15 mouse cellular contexts compared by ENCODE assay signal in genomic region chr4:45252861-45253262, GRCm38 (mm10). TPM values are rescaled to one million over a fixed set of nuclear protein-coding genes. Genes with fewer than 3 reads are reported as not detected.
DNase-seq lines count a peak whose midpoint lies in the region; ATAC-seq and TF ChIP-seq lines count a peak whose summit lies in the region.
"Had no signal": no experiment of that assay in that cellular context is flagged by ENCODE, and none has a peak within 500 bp of the region (broad histone marks: within the 10 kb centered on the region; RNA-seq: fewer than 3 reads in every experiment).

No protein-coding gene starts in this region.

- peaks cover 24% of the 10 kb centered on the region for H3K27me3 ChIP-seq in forebrain, embryonic 13.5 days
- H3K27me3 ChIP-seq: lung, embryonic 15.5 days had no signal

- WGBS in forebrain, embryonic 13.5 days: 12% methylated on average over 9 of the region's 9 CpGs

- intact Hi-C loops in left cerebral cortex, postnatal 4 days (cut with DNase I): no loop called here

- peaks cover 43% of the 10 kb centered on the region for H3K4me1 ChIP-seq in forebrain, embryonic 13.5 days
- H3K4me1 ChIP-seq: lung, embryonic 15.5 days had no signal

- no peak overlapping the region for H3K4me3 ChIP-seq in layer of hippocampus, adult 2 months
- no peak overlapping the region for H3K4me3 ChIP-seq in forebrain, embryonic 13.5 days
- H3K4me3 ChIP-seq: lung, embryonic 15.5 days; myocyte had no signal

- H3K9ac ChIP-seq in forebrain, embryonic 13.5 days: no peak overlapping the region
- H3K9ac ChIP-seq: hindbrain, embryonic 14.5 days; lung, embryonic 15.5 days had no signal

- no peaks in the 10 kb centered on the region for H3K36me3 ChIP-seq in forebrain, embryonic 13.5 days (ENCODE audit: poor library complexity, severe bottlenecking)
- H3K36me3 ChIP-seq: lung, embryonic 15.5 days had no signal

- peak; percentile 32 to 35 for DNase-seq in layer of hippocampus, adult 2 months (ENCODE audit: low spot score in 2 of 2)
- no peak for DNase-seq in layer of hippocampus, adult 9-10 months (ENCODE audit: low spot score)
- DNase-seq in adrenal gland, postnatal 14 days: peak; percentile 37
- DNase-seq in left cerebral cortex, postnatal 4 days: peak; percentile 11
- DNase-seq in kidney, postnatal 10 days: no peak
- DNase-seq in thymus, postnatal 4 days: no peak
- DNase-seq: cerebellum, adult 11-12 months; gastrocnemius, postnatal 25 days; kidney, adult 9 months; thymus, adult 2 months had no signal

- no peak for TF ChIP-seq CTCF in layer of hippocampus, adult 2 months (conservative IDR thresholded peaks at IDR 0.05)

- ATAC-seq in forebrain, embryonic 13.5 days: peak; percentile 73
- ATAC-seq: CD4-positive, CD25-positive, alpha-beta regulatory T cell, adult 4 months had no signal

- H3K9me3 ChIP-seq in forebrain, embryonic 13.5 days (replicated peaks): no peaks in the 10 kb centered on the region
- H3K9me3 ChIP-seq: lung, embryonic 15.5 days had no signal

- H3K27ac ChIP-seq in layer of hippocampus, adult 2 months: peak overlapping the region; percentile 77
- H3K27ac ChIP-seq in forebrain, embryonic 13.5 days: no peak overlapping the region
- H3K27ac ChIP-seq: hindbrain, embryonic 14.5 days; lung, embryonic 15.5 days had no signal

- no peak overlapping the region for H3K4me2 ChIP-seq in forebrain, embryonic 13.5 days
- H3K4me2 ChIP-seq: hindbrain, embryonic 14.5 days; lung, embryonic 15.5 days had no signal

RNA-seq across cellular contexts. Expression of gene Trmt10b, which starts 44.1 kb away (rescaled TPM):
- 10 to 100 TPM; 13.8 to 16.1 TPM for total RNA-seq in layer of hippocampus, adult 2 months (2021)
- total RNA-seq in adrenal gland, postnatal 14 days (2021): 12.0 and 13.4 TPM in 2 replicates
- polyA plus RNA-seq in forebrain, embryonic 13.5 days (2015; fragmentation: Nextera tagmentation; extraction: Ambion mirVana): 16.6 and 22.1 TPM in 2 replicates
- total RNA-seq in left cerebral cortex, postnatal 4 days (2021): 10 to 100 TPM; 16.8 to 23.2 TPM

Comparison
In these comparisons a context has a peak if more than half of its experiments do, and no peak if none do; other contexts are left out.
1. DNase-seq: peak in layer of hippocampus, adult 2 months (2 of 2), adrenal gland, postnatal 14 days (single experiment) and left cerebral cortex, postnatal 4 days (single experiment); none in layer of hippocampus, adult 9-10 months (single experiment), kidney, postnatal 10 days (single experiment) and thymus, postnatal 4 days (single experiment).